Mouse (Mus musculus): ENCODE measurements at regions not wholly inside any gene's neighbourhood (a gene's known extent, or its start where the extent isn't known, plus 50 kb on each side); places are given as distances from the start of the nearest gene placed in this dataset.

GRCm38 (mm10) chr4:150769043-150769442 is 84.7 kb upstream of the Errfi1 start:
- DNase-seq (ENCODE audit: low spot score), result no peak

GRCm38 (mm10) chr4:150758467-150759237 is 95.1 kb upstream of the Errfi1 start:
- DNase-seq (ENCODE audit: low spot score), result no peak

GRCm38 (mm10) chr4:150757815-150758426 is 95.8 kb upstream of the Errfi1 start:
- DNase-seq (ENCODE audit: low spot score), result no peak

- DNase-seq (ENCODE audit: low spot score), result no peak
Observed at GRCm38 (mm10) chr4:150757291-150757741, 96.4 kb upstream of the Errfi1 start.

GRCm38 (mm10) chr4:150755446-150755845 is 98.3 kb upstream of the Errfi1 start:
- DNase-seq (ENCODE audit: low spot score), result no peak

GRCm38 (mm10) chr4:150752151-150752550 is 100.2 kb upstream of the Slc45a1 start:
- DNase-seq (ENCODE audit: low spot score), result no peak

DNA sequence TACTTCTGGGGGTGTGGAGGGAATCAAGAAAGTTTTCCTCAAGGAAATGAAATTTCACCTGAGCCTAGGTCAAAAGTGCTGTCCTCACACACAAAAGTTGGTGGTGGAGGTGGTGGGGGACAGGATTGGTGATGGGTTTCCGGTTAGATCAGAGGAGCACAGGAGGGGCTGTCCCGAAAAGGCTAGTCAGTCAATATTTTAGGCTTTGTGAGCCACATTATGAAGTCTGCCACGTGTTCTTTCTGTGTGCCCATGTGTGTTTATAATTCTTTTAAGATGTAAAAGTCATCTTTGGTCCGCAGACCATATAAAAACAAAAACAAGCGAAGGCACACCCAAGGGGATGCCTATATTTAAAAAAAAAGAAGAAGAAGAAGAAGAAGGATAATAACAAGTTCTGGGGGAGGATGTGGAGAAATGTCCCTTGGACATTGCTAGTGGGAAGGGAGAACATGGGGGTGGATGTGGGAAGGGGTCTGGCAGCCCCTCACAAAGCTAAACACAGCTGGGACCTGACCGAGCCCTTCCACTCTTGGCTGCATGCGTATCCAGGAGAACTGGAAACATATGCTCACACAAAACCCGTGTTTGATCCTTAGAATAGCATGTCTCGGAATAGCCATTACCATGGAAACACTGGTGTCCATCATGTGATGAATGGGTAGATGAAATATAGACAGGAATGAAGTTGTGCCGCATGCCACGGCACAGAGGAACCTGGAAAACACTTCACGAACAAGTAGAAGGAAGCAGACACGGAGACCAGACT is 98.7 kb upstream of the Slc45a1 start:
- no peak for DNase-seq (ENCODE audit: low spot score)

DNA sequence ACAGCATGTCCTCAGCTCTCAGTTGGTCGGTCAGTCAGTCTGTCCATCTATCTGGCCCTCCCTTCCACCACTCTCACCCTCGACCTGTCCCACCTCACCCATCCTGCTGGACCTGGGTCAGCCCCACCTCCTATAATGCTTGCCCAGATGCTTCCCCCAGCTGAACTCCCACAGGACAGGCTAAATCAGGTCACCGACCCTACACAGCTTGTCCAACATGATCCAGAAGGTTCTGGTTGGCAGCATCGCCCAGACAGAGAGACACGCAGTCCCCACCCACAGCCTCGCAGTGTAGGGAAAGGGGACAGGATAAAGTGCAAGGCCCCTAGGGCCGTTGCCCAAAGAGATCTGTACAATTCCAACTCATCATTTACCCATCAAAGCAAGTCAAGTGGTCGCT is 97.1 kb upstream of the Slc45a1 start:
- no peak for DNase-seq (ENCODE audit: low spot score)

- no peak for DNase-seq (ENCODE audit: low spot score)
Observed at GRCm38 (mm10) chr4:150748099-150749000, 96.4 kb upstream of the Slc45a1 start.

DNA sequence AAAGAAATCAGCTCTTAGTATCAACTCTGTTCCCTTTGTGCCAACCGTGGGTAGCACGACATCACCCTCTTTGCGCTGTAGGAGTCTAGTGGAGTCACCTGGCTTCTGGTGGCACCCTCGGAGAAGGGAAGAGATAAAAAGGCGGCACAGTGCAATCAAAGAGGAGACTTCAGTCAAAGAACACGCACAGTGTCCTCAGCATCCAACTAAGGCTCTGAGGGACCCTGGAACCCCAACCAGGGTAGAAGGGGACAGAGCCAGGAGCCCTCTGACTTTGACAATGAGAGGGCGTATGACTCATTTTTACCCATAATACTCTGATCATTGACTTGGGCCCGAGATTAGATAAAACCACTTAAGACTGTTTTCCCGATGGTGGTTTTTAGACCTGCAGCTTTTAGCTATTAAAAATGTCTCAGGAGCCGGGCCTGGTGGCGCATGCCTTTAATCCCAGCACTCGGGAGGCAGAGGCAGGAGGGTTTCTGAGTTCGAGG is 94.5 kb upstream of the Slc45a1 start:
- DNase-seq (ENCODE audit: low spot score), result peak; percentile 33

DNA sequence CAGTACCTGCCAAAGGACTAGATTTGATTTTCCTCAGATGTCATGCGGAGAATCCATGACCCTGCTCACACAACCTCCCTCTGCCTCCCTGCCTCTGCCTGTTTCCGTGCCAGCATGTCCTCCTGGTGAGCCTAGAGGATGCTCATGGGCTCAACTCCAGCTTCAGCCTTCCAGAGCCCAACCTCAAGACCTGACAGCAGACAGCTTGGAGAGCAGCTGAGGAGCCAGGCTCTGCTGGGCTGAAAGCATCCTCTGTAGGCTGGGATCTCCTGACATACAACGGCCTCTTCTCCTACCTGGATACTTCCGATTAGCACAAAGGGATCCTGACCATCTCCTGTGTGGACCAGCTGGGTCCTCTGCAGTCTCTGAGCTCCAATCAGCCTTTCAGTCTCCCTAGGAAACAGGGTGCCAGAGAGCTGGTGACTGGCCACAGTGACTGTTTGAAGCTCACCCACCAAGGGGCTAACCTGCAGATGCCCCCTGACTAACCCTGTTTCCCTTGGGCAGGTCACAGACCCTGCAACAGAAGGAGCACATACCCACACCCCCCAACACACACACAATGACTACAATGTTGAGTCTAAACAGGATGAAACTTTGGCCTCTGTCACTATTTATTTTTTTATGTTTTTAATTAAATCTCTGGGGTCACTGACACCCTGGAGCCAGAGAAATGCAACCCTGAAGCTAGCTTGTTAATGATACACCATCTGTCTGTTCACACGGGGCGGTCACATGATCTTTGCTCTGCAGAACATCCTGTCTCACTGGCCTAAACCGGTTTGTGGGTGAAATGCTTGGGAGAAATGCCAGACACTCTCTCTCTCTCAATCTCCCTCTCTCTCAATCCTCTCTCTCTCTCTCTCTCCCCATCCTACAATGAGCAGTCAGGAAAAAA is 93.8 kb upstream of the Slc45a1 start:
- peak; percentile 68 for DNase-seq (ENCODE audit: low spot score)

- peak; percentile 11 for DNase-seq (ENCODE audit: low spot score)
Observed at GRCm38 (mm10) chr4:150743508-150743907, 91.5 kb upstream of the Slc45a1 start.

- peak; percentile 54 for DNase-seq (ENCODE audit: low spot score)
Observed at GRCm38 (mm10) chr4:150743103-150743502, 91.1 kb upstream of the Slc45a1 start.

DNA sequence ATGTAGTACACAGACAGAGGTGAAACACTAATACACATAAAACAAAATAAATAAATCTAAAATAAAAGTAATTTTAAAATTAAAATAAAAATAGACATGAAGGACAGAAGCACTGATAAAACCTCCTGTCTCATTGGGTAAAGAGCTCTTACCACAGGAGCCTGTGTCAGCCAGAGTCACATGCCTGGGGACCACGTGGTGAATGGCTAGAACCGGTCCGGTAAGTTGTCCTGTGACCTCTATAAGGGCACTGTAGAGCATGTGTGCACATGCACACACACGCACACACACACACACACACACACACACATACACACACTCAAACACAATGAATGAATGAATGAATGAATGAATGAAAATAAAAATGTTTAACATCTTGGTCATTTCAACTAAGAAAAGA is 89.8 kb upstream of the Slc45a1 start:
- DNase-seq (ENCODE audit: low spot score), result no peak

- DNase-seq (ENCODE audit: low spot score), result no peak
Observed at GRCm38 (mm10) chr4:150740167-150740566, 88.2 kb upstream of the Slc45a1 start.

DNA sequence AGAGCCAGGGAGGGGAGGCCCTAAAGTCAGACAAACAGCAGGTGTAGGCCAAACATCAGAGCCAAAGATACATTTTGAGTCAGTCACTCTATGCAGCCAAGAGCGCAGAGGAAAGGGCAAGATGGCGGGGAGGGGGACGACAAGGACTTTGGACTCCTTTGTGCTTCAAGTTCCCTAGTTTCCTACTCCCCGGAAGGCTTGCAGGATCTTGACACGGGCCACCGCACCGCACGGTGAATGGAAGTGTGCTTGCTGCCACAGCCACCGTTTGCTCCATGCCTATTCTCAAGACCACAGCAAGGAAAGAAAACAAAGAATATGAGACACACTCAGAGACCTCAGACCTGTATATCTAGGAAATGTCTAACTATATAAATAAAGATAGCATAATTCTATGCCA is 86.8 kb upstream of the Slc45a1 start:
- no peak for DNase-seq (ENCODE audit: low spot score)

GRCm38 (mm10) chr4:150730061-150730812 is 78.3 kb upstream of the Slc45a1 start:
- no peak for DNase-seq (ENCODE audit: low spot score)

GRCm38 (mm10) chr4:150726539-150726938 is 74.6 kb upstream of the Slc45a1 start:
- no peak for DNase-seq (ENCODE audit: low spot score)

GRCm38 (mm10) chr4:150726136-150726480 is 74.1 kb upstream of the Slc45a1 start:
- DNase-seq (ENCODE audit: low spot score), result no peak
